Mouse (Mus musculus): ENCODE measurements around the gene Pnpla2.

Gene Pnpla2

DNA sequence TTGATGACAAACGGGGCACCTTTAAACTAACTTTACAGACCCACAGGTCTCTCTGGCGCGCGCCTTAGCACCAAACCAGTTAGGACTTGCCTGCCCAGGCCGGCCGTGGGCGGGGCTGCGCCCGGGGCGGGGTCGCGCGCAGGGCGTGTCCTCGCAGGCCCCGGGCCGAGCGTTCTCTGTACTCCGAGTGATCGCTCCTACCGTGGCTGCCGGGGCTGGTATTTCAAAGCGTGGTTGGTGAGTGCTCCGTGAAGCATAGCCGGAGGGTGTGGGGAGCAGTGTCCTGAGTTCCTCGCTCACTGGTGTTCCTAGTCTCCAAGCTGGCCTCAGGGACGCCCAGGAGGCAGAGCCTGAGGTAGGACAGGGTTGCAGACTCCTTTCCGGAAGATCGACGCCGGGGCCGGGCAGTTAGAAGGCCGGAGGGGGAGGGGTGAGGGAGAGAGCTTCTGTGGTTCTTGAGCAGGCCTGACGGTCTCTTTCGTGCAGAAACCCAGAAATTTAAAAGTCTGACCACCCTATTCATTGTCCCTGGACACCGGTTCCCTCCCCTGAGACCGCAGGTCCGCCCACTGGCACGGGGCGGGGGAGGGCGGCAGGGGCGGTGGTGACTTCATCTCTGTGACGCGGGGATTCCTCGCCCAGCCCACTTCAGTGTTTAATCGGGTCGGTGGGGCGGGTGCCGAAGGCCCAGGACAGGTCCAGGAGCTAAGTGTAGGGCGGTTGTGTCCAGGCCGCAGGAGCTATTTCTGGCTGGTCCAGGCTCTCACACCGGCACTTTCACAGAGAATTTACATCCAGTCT, 12.4 kb downstream of the Pnpla2 start, which contains the start of gene Cd151:
Cd151 (plus strand) TSS at position 163 of the 801 bp plus-strand sequence.
- peak in 1 of 2 experiments; percentile 52 for DNase-seq (ENCODE audit: low spot score in 2 of 2)

DNA sequence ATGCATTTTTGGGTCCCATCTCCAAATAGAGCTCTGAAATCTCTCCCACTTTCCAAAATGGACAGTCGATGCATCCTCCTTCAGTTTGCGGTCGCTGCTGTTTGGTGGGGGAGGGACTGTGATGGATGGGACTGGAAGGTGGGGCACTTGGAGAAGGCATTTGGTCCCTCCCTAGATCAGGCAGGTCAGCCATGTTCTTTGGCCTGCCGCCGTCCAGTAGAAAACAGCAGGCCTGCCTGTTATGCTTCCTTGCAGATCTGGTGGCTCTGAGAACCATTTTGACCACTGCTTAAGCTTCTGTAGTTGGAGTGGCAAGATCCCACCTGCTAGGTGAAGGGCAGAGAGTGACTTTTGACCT, 13.1 kb downstream of the Pnpla2 start:
- no peak for DNase-seq (ENCODE audit: low spot score in 2 of 2)

DNA sequence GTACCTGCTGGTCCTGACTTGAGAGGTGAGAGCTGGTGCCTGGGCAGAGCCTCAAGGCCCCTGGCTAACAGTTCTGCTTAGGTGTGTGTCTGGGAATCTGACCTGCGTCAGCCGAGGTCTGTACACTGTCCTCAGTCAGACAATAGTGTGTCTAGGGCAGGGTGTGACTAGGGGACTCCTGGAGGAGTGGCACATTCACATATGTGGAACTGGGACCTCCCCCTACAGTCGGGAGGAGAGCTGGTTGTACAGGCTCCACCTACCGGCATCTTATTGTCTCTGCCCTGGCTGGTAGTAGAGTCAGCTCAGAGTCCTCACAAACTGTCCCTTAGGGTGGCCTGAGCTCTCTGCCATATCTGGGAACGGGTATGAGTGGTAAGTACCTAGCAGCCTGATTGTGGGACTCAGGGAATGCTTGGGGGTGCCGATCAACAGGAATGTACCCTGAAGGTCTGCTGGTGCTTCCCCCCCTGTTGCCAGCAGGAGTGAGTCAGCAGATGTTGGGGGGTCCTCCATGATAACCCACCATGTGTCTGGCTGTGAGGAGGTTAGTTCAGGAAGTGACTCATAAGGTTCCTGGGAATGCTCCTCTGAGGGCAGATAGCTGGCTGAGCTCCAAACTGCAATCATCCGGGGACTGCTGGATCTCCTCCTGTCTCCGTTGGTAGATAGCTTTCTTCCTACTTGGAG, 13.7 kb downstream of the Pnpla2 start:
- no peak for DNase-seq (ENCODE audit: low spot score in 2 of 2)

DNA sequence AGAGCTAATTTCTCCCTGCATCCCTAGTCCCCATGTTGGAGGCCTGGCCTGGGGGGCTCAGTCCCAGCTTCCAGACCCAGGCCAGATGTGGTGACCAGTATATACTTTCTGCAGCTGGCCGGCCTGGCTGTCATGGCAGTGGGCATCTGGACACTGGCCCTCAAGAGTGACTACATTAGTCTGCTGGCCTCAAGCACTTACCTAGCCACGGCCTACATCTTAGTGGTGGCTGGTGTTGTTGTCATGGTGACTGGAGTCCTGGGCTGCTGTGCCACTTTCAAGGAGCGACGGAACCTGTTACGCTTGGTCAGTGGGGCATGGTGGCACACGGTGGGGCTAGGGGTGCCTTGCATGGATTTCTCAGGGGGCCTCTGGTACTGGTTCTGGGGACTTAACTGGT, 14.4 kb downstream of the Pnpla2 start:
- DNase-seq (ENCODE audit: low spot score in 2 of 2) = no peak

DNA sequence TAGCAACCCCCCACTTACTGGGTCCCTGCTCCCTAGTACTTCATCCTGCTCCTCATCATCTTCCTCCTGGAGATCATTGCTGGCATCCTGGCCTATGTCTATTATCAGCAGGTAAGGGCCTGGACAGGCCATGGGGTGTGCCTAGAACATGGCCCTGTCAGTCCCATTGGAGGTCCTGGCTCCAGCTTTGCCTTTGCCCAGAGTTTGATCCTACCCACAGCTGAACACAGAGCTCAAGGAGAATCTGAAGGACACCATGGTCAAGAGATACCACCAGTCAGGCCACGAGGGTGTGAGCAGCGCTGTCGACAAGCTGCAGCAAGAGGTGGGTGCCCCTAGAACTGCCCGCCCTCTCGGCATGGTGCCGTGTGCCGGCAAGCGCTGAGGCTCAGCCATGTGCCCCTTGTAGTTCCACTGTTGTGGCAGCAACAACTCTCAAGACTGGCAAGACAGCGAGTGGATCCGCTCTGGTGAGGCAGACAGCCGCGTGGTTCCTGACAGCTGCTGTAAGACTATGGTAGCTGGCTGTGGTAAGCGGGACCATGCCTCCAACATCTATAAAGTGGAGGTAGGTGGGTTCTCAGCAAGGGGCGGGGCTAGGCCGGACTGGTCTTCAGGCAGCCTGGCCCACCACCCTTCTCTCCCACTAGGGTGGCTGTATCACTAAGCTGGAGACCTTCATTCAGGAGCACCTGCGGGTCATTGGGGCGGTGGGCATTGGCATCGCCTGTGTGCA, 15.1 kb downstream of the Pnpla2 start:
- DNase-seq (ENCODE audit: low spot score in 2 of 2) = no peak

DNA sequence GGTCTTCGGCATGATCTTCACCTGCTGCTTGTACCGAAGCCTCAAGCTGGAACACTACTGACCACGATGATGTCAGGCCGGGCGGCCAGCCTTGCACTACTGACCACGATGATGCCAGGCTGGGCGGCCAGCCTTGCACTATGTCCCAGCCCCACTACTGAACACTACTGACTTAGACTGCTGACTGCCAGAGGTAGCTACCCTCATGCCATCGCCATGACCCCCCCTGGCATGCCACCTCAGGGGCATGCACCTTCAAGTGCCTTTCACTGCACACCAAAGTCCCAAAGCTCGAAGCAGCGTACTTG, 15.6 kb downstream of the Pnpla2 start:
- DNase-seq (ENCODE audit: low spot score in 2 of 2) = no peak

DNA sequence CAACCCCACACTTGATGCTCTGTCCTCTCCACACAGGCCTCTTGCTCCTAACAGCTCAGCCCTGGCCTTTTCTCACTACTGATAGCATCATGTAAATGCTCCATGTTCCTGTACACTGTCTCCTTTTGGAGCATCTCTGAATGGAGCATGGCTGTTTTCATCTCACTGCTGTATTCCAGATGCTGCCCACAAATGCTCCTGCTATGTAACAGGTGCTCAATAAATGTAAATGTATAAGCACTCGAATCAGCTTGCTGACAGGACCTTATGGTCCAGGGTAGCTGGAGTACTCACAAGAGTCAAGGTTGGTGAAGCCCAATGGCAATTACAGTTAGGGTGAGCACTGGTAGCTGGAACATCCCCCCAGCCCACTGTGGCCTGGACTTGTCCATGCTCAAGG, 16.2 kb downstream of the Pnpla2 start:
- DNase-seq (ENCODE audit: low spot score in 2 of 2) = no peak

DNA sequence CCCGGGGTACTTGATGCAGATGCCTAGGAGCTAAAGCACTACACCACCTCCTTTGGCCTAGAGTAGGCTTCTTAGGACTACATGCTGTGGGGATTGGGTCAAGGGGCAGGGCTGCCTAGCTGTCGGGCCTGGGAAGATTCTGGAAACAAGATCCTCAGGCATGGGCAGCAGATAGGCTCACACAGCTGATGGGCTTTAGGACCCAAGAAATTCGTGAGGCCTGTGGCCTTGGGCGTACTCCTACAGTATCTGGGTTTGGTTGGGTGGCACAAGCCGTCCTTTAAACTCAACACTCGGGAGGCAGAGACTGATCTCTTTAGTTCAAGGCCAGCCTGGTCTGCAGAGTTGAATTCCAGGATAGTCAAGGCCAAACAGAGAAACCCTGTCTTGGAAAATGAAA, 17.2 kb downstream of the Pnpla2 start:
- DNase-seq (ENCODE audit: low spot score in 2 of 2) = no peak

DNA sequence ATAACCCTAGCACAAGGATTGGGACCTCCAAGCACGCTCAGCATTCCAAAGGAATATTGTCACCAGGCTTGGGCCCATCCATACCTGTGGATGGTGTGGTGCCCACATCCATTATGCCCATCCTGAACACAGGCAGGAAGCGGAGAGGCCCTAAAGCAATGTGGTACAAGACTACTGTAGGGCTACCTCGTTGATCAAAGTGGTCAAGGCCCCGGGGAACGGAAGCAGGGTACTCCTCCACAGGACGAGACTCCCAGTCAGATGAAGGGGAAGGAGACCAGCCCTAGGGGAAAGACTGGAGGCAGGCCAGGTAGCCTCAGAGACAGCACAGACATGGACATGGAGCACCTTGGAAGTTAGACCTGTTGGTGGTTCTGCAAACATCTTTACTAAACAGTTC, 17.8 kb downstream of the Pnpla2 start:
- DNase-seq (ENCODE audit: low spot score in 2 of 2) = no peak

DNA sequence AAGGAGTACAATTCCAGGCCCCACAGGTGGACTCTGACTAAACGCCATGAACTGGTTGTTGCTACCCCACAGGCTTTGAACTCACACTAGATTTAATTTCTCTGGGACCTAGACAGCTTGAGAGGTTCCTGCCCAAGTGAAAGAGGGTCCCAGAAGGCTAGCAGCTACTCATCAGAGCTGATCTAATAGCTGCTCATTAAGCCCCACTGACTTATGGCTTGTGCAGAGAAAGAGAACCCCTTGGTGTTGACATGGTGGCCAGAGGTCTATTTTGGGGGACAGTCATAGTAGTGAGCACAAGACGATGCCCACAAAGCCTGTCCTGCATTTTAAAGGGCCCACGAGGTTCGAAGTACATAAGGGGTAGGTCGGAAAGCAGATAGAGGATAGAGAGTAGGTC, 19.2 kb downstream of the Pnpla2 start:
- DNase-seq (ENCODE audit: low spot score in 2 of 2) = no peak

DNA sequence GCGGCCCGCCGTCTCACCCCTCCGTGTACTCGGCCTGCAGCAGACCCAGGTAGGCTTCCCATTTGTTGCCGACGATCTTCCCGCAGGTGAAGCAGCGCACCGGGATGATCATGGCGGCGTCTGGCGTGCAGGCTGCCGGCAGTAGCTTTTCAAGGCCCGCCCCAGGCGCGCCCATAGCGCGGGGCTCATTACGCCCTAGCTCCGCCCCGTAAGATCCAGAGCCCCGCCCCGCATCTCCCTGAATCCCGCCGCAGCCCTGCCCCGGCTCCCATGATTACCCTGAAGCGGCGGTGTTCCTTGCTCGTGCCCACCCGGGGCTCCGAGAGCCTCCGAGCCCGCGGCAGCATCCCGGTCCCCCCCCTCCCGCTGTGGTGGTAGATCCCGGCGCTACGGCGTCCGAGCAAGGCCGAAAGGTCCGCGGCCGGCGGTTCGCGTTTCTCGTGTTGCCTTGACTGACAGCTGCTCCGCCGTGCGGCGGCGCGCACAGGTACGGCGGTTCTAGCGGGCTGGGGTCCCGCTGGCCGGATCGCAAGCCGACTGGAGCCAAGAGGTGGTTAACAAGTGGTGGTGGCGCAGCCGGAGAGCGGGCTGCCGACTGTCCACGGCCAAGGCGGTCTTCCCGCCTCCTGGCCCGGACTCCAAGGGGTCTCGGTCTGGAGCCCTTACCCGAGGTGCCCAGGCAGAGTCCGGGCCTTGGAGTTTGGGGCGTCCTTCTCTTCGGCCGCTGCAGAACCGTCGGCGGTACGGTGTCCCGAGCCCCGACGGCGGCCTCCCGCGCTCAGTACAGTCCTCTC, 20.2 kb downstream of the Pnpla2 start, which contains the start of the genes Polr2l and Tspan4:
Polr2l (minus strand) TSS at position 122 of the 794 bp plus-strand sequence.
Tspan4 (plus strand) TSS at position 230 of the 794 bp plus-strand sequence.
- DNase-seq (ENCODE audit: low spot score in 2 of 2) = peak; percentile 72 to 78

DNA sequence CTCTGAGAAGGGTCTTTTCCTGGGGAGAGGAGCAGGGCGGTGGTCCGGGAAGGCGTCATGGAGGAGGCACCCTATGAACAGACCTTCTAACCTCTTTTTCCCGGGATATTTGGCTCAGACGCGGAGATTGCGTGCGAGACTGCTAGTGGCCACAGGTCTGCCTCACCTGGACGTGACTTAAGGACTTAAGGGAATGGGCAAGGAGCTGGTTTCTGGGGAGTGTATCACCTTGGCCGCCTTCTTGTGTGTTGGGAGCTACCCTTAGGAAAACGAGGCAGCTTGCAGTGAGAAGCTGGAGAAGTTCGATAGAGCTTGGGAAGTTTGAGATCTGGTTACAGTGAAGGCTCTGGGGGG, 20.8 kb downstream of the Pnpla2 start:
- DNase-seq (ENCODE audit: low spot score in 2 of 2) = no peak

DNA sequence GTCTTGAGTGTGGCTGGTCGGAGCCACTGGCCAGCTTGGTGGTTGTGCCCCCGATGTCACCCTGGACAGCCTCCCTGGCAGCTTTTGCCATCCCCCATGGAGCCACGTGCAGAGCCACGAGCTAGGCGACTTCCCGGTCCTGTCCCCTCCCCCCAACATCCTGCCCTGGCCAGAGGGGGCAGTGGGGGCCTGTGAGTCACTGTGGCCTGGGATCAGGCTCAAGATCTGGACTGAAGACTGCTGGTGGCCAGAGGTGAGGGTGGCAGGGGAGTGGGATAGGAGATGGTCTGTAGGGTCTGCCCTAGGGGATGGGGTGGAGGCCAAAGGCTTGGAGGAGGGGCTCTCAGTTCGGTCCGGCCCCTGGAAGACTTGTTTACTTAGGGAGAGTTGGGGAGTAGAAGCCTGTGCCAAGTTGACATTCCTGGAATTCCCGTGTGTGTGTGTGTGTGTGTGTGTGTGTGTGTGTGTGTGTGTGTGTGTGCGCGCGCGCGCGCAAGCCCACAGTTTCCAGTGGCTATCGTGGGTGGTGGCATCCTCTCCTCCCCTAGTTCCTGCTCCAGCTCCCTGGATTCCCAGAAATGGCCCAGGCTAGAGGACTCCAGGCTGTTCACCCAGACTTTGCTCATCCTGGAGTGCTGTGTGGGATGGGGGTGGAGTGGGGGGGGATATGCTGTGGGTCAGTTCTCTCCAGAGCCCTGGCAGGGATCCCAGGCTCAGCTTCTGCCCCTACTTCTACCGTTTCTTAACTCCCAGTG, 21.4 kb downstream of the Pnpla2 start:
- DNase-seq (ENCODE audit: low spot score in 2 of 2) = no peak

DNA sequence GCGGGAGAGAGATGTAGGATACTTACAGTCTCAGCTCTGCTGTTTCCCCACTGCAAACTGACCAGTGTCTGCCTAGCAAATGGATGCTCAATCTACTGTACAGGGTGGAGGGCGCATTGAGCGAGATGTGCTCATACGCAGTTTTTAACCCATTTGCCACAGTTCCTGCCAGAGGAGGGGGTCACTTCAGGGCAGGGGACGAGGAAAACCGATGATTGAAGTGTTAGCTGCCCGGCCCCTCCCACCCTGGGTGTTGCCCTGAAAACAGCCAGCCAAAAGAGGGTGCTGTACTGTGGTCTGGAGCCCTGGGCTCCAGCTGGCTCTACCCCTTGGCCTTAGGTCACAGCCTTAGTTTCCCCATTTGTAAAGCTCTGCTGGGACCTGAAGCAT, 22.0 kb downstream of the Pnpla2 start:
- no peak for DNase-seq (ENCODE audit: low spot score in 2 of 2)

DNA sequence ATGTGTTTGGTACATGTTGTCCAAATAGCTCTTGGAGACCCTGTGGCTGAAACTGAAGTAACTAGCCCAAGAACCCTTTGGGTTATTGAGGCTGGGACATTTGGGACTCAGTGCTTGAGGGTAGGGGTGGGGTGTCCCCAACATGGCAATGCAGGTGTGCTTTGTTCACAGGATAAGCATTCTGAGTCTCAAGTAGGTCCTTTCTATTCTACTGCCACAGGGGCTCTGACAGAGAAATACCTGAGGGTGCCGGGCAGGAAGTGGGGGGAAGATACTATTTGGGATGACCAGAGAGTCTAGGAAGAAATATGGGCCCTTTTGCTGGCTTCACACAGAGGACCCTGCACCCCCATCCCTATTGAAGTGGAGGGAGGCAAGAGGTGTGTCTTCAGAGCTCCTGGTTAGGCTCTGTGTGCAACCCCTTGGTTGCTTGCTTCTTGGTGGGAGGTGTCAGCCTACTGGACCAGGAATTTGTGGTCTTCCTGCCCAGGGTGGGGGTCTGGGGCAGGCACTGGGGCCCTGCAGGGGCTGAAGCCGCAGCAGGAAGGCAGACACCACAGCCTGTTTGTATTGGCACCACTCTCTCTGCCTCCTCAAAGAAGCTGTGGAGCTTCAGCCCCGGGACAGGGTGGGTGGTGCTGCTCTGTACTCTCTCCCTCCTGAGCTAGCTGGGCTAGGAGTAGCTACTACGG, 22.7 kb downstream of the Pnpla2 start:
- no peak for DNase-seq (ENCODE audit: low spot score in 2 of 2)

DNA sequence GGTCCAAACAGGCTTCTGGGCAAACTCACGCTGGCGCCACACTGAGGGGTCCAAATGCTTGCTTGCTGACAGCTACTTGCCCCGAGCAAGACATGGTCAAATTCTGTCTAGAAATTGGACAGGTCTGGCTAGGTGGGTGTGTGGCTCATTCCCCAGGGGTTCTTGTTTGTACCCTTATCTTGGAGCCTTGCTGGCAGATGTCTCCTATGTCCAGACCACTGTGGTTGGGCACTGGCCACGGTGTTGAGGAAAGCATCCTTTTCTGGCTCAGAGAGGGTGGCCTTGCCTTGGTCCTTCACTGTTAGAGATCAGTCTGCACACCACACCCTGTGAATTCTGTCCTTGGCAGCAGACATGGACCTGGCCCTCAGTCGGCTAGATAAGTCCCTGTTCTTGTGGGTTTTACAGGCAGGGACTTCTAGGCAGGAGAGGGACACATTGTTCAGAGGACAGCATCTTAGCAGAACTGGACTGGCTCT, 23.3 kb downstream of the Pnpla2 start:
- no peak for DNase-seq (ENCODE audit: low spot score in 2 of 2)

DNA sequence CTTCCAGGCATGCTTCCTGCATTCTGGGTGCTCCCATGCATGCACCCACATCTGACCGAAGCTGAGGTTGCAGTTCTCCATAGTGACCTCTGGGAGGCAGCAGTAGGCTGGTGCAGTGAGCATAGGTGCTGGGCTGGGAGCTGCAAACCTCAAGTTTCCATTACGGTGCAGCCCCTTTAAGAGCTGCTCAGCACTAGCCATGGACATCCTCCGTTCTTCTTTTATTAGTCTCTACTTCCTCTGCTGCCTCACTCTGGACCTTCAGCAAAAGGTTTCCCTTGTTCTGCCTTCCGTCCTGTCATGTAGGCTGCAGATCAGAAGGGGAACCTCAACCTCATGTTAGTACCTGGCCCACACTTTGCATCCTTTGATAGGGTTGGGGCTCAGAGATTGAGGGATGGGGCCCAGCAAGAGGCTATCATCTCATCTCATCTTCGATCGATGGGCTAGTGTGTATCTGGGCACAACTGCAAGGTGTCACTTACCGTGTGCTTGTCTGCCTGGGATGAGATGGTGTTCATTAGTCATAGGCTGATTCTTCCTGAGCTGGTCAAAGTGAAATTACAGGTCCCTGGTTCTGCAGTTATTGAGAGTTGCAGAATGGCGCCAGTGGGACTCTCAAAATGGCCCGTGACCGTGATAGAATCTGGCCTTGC, 26.0 kb downstream of the Pnpla2 start:
- peak in 1 of 2 experiments; percentile 57 for DNase-seq (ENCODE audit: low spot score in 2 of 2)

DNA sequence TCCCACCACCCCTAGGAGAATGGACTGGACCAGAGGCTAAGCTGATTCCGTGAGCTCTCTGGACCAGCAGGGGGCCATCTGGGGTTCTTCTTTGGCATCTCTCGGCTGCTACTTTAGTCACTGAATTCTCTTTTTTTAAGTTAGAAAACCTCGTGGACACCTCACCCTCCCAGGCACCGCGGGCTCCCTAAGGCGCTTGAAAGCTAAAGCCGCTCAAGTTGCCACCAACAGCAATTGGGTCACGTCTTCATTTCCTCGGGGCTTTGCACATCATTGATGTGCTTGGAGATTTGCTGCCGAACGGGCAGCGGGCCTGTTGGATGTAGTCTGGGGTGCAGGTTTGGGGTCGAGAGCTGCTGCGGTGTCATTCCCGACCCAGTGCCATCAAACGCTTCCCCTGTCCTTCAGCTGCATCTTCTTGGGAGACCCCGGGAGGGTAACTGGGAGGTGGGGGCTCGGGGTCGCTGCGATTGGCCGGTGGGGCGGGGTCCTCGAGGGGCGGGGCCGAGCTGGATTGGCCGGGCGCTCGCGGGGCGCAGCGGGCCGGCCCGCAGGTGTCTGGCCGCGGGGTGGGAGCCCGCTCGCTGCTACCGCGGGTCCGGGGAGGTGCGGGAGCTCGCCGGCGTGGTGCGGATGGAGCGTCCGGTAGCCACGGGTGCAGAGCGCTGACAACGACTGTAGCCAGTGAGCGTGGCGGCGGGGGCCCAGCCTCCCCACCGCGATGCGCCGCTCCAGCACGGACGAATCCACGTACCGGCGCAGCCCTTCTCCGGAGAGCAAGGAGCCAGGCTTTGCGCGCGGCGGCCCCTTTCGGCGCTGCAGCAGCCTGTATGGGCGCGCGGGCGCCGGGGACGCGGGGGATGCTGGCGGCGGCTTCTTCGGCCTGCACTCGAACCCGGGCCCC, 26.8 kb downstream of the Pnpla2 start:
- DNase-seq (ENCODE audit: low spot score in 2 of 2) = no peak

DNA sequence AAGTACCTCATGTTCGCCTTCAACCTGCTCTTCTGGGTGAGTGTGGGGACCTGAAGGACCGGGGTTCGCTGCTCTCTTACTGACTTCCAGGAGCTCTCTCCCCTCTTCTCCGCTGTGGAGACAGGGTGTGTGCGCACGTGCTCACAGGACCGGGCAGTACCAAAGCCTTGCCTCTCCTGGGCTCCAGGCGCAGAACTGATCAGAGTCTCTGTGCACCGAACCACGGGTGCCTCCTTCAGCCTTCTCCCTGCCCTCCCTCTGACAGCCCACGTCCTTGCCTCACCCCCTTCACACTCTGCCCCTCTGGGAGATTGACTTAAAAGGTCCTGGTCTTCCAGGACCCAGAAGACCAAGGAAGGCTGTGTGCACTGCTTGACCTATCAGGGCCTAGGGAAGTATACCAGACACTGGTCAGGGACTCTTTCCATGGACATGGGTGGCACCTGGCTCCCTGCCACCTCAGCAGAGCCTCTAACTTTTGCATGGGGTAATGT, 27.6 kb downstream of the Pnpla2 start:
- no peak for DNase-seq (ENCODE audit: low spot score in 2 of 2)

Measured in frontal cortex, postnatal 14 days (tissue).